Mouse (Mus musculus): Measurements from ENCODE around the gene Oprd1. TPM values are rescaled to one million over a fixed set of nuclear protein-coding genes. Genes with fewer than 3 reads are reported as not detected.
A peak's percentile ranks its signal among the peaks of the same experiment; 100 is the strongest.

Gene Oprd1
- polyA plus RNA-seq, 1 experiment from 2014 or later = 0.05 TPM

DNA sequence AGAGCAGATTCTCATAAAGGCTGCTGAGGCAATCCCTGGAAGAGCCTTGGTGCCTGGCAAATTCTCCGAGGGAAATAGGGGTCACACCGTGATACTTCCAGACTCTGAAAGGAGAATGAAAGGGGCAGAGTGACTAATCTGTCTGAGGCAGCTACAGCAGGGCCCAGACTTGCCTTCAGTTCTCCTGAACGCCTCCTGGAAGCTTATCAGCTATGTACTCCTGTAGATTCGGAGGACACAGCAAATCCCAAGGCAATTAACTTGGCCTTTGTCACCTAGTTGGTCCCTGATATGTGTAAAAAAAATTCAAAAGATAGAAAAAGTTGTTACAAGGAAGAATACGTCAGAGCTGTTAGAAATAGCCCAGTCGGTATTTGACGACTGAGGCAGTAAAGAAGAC, 49.2 kb downstream of the Oprd1 start:
- H3K27ac ChIP-seq = no peak overlapping the region
- no peak for TF ChIP-seq CTCF (IDR thresholded peaks at IDR 0.05; ENCODE audit: low read depth)
- no peaks in the 10 kb centered on the region for H3K4me1 ChIP-seq (replicated peaks; ENCODE audit: insufficient read depth, low read length)
- ATAC-seq (replicated peaks; ENCODE audit: low FRiP score, low read depth) (no peak), DNase-seq (ENCODE audit: low spot score) (no peak)
- no peaks in the 10 kb centered on the region for H3K9me3 ChIP-seq (replicated peaks; ENCODE audit: low read length)
- no peak overlapping the region for H3K9ac ChIP-seq (ENCODE audit: low read depth, low read length)
- H3K36me3 ChIP-seq (ENCODE audit: insufficient read depth, low read length) = no peaks in the 10 kb centered on the region
- H3K27me3 ChIP-seq (ENCODE audit: insufficient read depth, low read length) = no peaks in the 10 kb centered on the region
- H3K4me2 ChIP-seq (ENCODE audit: low read length) = no peak overlapping the region
- H3K4me3 ChIP-seq (replicated peaks; ENCODE audit: low read depth, low read length) = no peak overlapping the region
- WGBS = 77% methylated on average over 7 of the region's 7 CpGs

DNA sequence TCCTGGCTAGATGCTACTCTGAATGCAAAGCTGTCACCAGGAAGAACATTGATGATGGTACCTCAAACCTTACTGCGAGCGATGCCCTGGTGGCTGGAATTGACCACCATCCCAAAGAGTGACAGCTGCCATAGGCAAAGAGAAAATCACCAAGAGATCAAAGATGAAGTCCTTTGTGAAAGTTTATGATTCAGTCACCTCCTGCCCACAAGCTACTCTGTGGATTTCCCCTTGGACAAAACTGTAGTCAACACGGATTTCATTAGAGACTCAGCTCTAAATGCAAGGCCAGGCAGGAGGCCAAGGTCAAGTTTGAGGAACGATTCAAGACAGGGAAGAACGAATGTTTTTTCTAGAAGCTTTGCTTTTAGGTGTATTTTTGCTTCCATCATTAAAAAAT, 50.4 kb downstream of the Oprd1 start:
- H3K36me3 ChIP-seq (ENCODE audit: insufficient read depth, low read length) = no peaks in the 10 kb centered on the region
- 78% methylated on average over 5 of the region's 5 CpGs for WGBS
- no peaks in the 10 kb centered on the region for H3K27me3 ChIP-seq (ENCODE audit: insufficient read depth, low read length)
- no peak overlapping the region for H3K9ac ChIP-seq (ENCODE audit: low read depth, low read length)
- no peaks in the 10 kb centered on the region for H3K4me1 ChIP-seq (replicated peaks; ENCODE audit: insufficient read depth, low read length)
- no peak for TF ChIP-seq CTCF (IDR thresholded peaks at IDR 0.05; ENCODE audit: low read depth)
- no peak overlapping the region for H3K27ac ChIP-seq
- H3K4me2 ChIP-seq (ENCODE audit: low read length) = no peak overlapping the region
- no peak for DNase-seq (ENCODE audit: low spot score)
- no peaks in the 10 kb centered on the region for H3K9me3 ChIP-seq (replicated peaks; ENCODE audit: low read length)
- ATAC-seq (replicated peaks; ENCODE audit: low FRiP score, low read depth) = no peak
- no peak overlapping the region for H3K4me3 ChIP-seq (replicated peaks; ENCODE audit: low read depth, low read length)

DNA sequence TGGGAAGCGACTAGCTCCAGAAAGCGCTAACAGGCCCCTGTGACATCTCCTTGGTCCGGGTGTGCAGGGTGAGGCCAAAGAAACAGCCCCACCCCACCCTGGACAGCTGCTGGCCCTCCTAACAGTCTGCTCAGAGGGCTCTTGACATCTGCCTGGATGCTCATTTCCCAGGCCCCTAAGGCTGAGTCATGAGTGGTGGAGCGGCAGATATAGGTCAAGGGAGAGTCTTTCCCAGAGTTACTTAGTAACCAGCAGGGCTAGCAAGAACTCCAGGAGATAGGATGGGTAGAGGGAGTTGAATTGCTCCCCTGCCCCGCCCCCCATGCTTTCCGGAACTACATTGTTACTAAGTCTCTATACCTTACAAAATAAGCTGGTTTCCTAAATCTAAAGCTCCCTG, 51.1 kb downstream of the Oprd1 start:
- no peaks in the 10 kb centered on the region for H3K27me3 ChIP-seq (ENCODE audit: insufficient read depth, low read length)
- 0 out of 2 replicates have a peak, but pooled peaks have one; percentile 25 for ATAC-seq (replicated peaks; ENCODE audit: low FRiP score, low read depth)
- H3K4me2 ChIP-seq (ENCODE audit: low read length) = no peak overlapping the region
- no peak for TF ChIP-seq CTCF (IDR thresholded peaks at IDR 0.05; ENCODE audit: low read depth)
- WGBS = 72% methylated on average over 6 of the region's 6 CpGs
- H3K27ac ChIP-seq = no peak overlapping the region
- H3K9ac ChIP-seq (ENCODE audit: low read depth, low read length) = no peak overlapping the region
- DNase-seq (ENCODE audit: low spot score) = no peak
- no peaks in the 10 kb centered on the region for H3K36me3 ChIP-seq (ENCODE audit: insufficient read depth, low read length)
- no peak overlapping the region for H3K4me3 ChIP-seq (replicated peaks; ENCODE audit: low read depth, low read length)
- H3K4me1 ChIP-seq (replicated peaks; ENCODE audit: insufficient read depth, low read length) = no peaks in the 10 kb centered on the region
- no peaks in the 10 kb centered on the region for H3K9me3 ChIP-seq (replicated peaks; ENCODE audit: low read length)

DNA sequence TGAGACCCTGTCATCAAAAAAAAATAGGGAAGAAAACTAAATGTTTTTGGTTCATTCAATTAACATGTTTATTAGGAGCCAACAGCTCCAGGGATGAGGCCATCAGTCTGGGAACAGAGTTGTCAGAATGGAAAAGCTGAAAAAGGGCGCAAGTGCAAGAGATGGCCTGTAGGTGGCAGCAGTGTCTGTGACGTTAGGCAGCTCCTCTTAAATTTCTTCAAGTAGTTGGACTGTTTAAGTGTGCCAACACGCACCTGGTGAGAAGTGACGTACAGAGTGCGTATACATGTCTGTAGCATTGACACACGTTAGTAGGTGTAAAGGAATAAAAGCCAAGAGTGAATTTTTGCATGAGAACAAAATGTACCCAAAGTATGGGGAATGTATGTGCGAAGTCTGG, 55.4 kb downstream of the Oprd1 start:
- peak; percentile 94 for TF ChIP-seq CTCF (IDR thresholded peaks at IDR 0.05; ENCODE audit: low read depth)
- no peak; the same call in 1 of the 2 replicates for ATAC-seq (replicated peaks; ENCODE audit: low FRiP score, low read depth)
- WGBS = 15% methylated on average over 7 of the region's 7 CpGs
- H3K9me3 ChIP-seq (replicated peaks; ENCODE audit: low read length) = no peaks in the 10 kb centered on the region
- no peaks in the 10 kb centered on the region for H3K27me3 ChIP-seq (ENCODE audit: insufficient read depth, low read length)
- no peaks in the 10 kb centered on the region for H3K36me3 ChIP-seq (ENCODE audit: insufficient read depth, low read length)
- H3K4me2 ChIP-seq (ENCODE audit: low read length) = no peak overlapping the region
- no peak overlapping the region for H3K27ac ChIP-seq
- no peaks in the 10 kb centered on the region for H3K4me1 ChIP-seq (replicated peaks; ENCODE audit: insufficient read depth, low read length)
- DNase-seq (ENCODE audit: low spot score) = peak; percentile 92
- no peak overlapping the region for H3K9ac ChIP-seq (ENCODE audit: low read depth, low read length)
- no peak overlapping the region for H3K4me3 ChIP-seq (replicated peaks; ENCODE audit: low read depth, low read length)

DNA sequence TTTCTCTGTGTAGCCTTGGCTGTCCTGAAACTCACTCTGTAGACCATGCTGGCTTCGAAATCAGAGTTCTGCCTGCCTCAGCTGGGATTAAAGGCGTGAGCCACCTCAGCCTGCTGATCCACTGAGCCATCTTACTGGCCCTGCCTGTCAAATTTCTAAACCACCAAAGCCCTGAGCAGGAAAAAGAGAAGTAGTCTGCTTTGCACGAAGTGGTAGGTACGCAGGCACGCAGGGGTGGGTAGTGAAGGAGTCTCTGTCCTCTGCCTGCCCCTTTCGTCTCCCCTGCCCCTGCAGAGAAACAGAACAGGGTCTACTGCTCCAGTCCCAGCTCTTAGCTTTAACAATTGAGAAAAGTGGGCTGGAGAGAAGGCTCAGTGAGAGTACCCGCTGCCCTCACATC, 59.2 kb downstream of the Oprd1 start:
- no peak overlapping the region for H3K4me3 ChIP-seq (replicated peaks; ENCODE audit: low read depth, low read length)
- H3K4me1 ChIP-seq (replicated peaks; ENCODE audit: insufficient read depth, low read length) = no peaks in the 10 kb centered on the region
- no peaks in the 10 kb centered on the region for H3K36me3 ChIP-seq (ENCODE audit: insufficient read depth, low read length)
- no peak overlapping the region for H3K9ac ChIP-seq (ENCODE audit: low read depth, low read length)
- WGBS = 92% methylated on average over 7 of the region's 7 CpGs
- no peak for DNase-seq (ENCODE audit: low spot score)
- no peak overlapping the region for H3K27ac ChIP-seq
- H3K4me2 ChIP-seq (ENCODE audit: low read length) = no peak overlapping the region
- ATAC-seq (replicated peaks; ENCODE audit: low FRiP score, low read depth) = no peak
- no peaks in the 10 kb centered on the region for H3K27me3 ChIP-seq (ENCODE audit: insufficient read depth, low read length)
- no peaks in the 10 kb centered on the region for H3K9me3 ChIP-seq (replicated peaks; ENCODE audit: low read length)
- TF ChIP-seq CTCF (IDR thresholded peaks at IDR 0.05; ENCODE audit: low read depth) = no peak

DNA sequence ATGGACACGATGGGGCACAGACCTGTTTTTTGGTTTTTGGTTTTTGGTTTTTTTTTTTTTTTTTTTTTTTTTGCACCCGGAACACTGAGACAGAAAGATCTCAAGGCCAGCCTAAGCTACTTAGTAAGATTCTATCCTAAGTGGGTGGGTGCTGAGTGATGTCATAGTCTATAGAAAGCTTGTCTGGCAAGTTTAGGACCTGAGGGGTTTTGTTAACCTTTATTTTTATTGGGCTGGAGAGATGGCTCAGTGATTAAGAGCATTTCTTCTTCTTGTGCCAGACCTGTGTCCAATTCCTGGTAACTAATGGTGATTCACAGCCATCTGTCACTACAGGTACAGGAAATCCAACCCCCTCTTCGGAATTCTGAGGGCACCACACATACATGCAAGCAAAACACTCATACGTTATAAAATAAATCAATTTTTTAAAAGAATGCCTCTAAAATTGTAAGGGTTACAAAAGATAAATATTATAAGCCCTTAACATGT, 63.7 kb downstream of the Oprd1 start:
- H3K27me3 ChIP-seq (ENCODE audit: insufficient read depth, low read length) = no peaks in the 10 kb centered on the region
- no peak for TF ChIP-seq CTCF (IDR thresholded peaks at IDR 0.05; ENCODE audit: low read depth)
- H3K27ac ChIP-seq = no peak overlapping the region
- H3K36me3 ChIP-seq (ENCODE audit: insufficient read depth, low read length) = no peaks in the 10 kb centered on the region
- no peak overlapping the region for H3K4me2 ChIP-seq (ENCODE audit: low read length)
- no peak for ATAC-seq (replicated peaks; ENCODE audit: low FRiP score, low read depth)
- no peak overlapping the region for H3K4me3 ChIP-seq (replicated peaks; ENCODE audit: low read depth, low read length)
- 0 out of 2 replicates have a peak, but pooled peaks cover 8% of the 10 kb centered on the region for H3K4me1 ChIP-seq (replicated peaks; ENCODE audit: insufficient read depth, low read length)
- no peaks in the 10 kb centered on the region for H3K9me3 ChIP-seq (replicated peaks; ENCODE audit: low read length)
- DNase-seq (ENCODE audit: low spot score) = no peak
- 57% methylated on average over 4 of the region's 4 CpGs for WGBS
- H3K9ac ChIP-seq (ENCODE audit: low read depth, low read length) = no peak overlapping the region

All from kidney, postnatal 0 days (tissue).